Mouse (Mus musculus): ENCODE measurements around the gene Agpat4. TPM values are rescaled to one million over a fixed set of nuclear protein-coding genes. Genes with fewer than 3 reads are reported as not detected.

The Agpat4 gene
- total and polyA plus RNA-seq, 2 experiments from 2014 or later, result 9.2 to 13.4 TPM

DNA sequence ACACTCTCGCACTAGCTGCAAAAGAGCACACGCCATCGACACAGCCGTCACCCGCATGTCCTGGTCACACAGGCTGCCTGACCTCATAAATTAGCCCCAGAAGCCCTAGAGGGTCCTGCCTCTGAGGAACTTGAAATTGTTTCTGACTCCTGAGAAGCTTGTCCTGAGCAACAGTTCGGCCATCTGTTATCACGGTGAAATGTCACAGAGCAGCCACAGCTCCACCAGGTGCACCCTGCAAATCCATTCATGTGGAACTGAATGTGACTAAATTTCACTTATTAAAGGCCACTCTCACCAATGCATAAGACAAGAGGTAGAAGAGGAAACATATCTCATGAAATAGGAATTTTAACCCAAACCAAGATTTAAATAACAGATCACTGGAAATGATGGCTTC lies 142.9 kb downstream of the Agpat4 start:
- Histone ChIP-seq H3K4me1 (ENCODE audit: control insufficient read depth, insufficient read depth) (0 out of 2 replicates have a peak, but pooled peaks cover 2% of the 10 kb centered on the region), H3K9ac (replicated peaks; ENCODE audit: low read depth, low read length) (no peak overlapping the region), H3K36me3 (replicated peaks; ENCODE audit: control insufficient read depth, insufficient read depth, low read length) (peaks cover 56% of the 10 kb centered on the region), H3K27me3 (ENCODE audit: control insufficient read depth, insufficient read depth, low read length) (no peaks in the 10 kb centered on the region), H3K4me2 (ENCODE audit: low read depth, low read length) (no peak overlapping the region), H3K9me3 (replicated peaks; ENCODE audit: control insufficient read depth, low read length) (no peaks in the 10 kb centered on the region), H3K27ac (ENCODE audit: low read depth) (no peak overlapping the region), H3K4me3 (ENCODE audit: low read depth, low read length) (no peak overlapping the region)
- TF ChIP-seq CTCF (IDR thresholded peaks at IDR 0.05; ENCODE audit: low read depth) (no peak), EP300 (IDR thresholded peaks at IDR 0.05; ENCODE audit: low read depth) (no peak)
- 90% methylated on average over 7 of the region's 7 CpGs for WGBS
- no peak for DNase-seq (ENCODE audit: low spot score)
- ATAC-seq (ENCODE audit: insufficient read depth, low read depth), result no peak

DNA sequence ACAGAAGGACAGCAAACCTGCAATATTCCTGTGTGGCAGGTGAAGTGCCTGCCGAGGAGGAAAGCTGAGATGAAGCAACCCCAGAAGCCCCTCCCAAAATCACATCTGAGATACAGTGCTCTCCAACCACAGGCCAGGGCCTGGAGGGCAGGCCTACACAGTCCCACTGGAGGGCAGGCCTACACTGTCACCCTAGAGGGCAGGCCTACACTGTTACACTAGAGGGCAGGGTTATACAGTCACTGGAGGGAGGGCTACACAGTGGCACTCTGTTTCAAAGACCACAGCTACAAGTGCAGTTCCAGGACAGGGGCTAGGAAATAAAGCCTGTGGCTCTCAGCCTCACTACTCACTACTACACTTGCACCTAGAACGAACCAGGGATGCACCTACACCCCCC lies 143.4 kb downstream of the Agpat4 start:
- DNase-seq (ENCODE audit: low spot score) (no peak), ATAC-seq (ENCODE audit: insufficient read depth, low read depth) (peak; percentile 45; the same call in 1 of the 2 replicates)
- Histone ChIP-seq H3K36me3 (replicated peaks; ENCODE audit: control insufficient read depth, insufficient read depth, low read length) (peaks cover 51% of the 10 kb centered on the region), H3K4me1 (ENCODE audit: control insufficient read depth, insufficient read depth) (peaks cover 7% of the 10 kb centered on the region), H3K9me3 (replicated peaks; ENCODE audit: control insufficient read depth, low read length) (no peaks in the 10 kb centered on the region), H3K9ac (replicated peaks; ENCODE audit: low read depth, low read length) (no peak overlapping the region), H3K27me3 (ENCODE audit: control insufficient read depth, insufficient read depth, low read length) (no peaks in the 10 kb centered on the region), H3K27ac (ENCODE audit: low read depth) (no peak overlapping the region), H3K4me3 (ENCODE audit: low read depth, low read length) (no peak overlapping the region), H3K4me2 (ENCODE audit: low read depth, low read length) (no peak overlapping the region)
- TF ChIP-seq CTCF (IDR thresholded peaks at IDR 0.05; ENCODE audit: low read depth) (peak; percentile 51), EP300 (IDR thresholded peaks at IDR 0.05; ENCODE audit: low read depth) (no peak)
- 51% methylated on average over 2 of the region's 2 CpGs for WGBS

DNA sequence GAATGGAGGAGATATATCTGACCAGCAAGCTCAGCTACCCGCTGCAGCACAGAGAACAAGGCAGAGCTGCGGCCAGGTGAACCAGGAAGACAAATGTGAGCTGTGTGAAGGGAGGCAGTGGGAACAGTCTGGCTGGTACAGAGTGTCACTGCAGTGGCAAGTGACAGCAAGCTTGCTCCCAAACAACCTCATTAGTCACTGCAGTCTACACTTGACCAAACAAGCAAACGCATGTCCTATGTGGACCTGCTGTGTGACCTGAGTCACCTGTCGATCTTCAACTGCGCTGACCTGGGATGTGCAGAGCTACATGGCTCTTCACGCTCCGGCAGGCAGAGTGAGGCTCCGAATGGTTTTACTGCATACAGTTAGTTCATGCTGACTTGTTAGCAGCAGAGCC lies 144.3 kb downstream of the Agpat4 start:
- Histone ChIP-seq H3K27ac (ENCODE audit: low read depth) (no peak overlapping the region), H3K9ac (replicated peaks; ENCODE audit: low read depth, low read length) (no peak overlapping the region), H3K4me1 (ENCODE audit: control insufficient read depth, insufficient read depth) (peaks cover 13% of the 10 kb centered on the region), H3K27me3 (ENCODE audit: control insufficient read depth, insufficient read depth, low read length) (no peaks in the 10 kb centered on the region), H3K4me2 (ENCODE audit: low read depth, low read length) (no peak overlapping the region), H3K9me3 (replicated peaks; ENCODE audit: control insufficient read depth, low read length) (no peaks in the 10 kb centered on the region), H3K36me3 (replicated peaks; ENCODE audit: control insufficient read depth, insufficient read depth, low read length) (peaks cover 42% of the 10 kb centered on the region), H3K4me3 (ENCODE audit: low read depth, low read length) (no peak overlapping the region)
- TF ChIP-seq CTCF (IDR thresholded peaks at IDR 0.05; ENCODE audit: low read depth), result no peak
- TF ChIP-seq EP300 (IDR thresholded peaks at IDR 0.05; ENCODE audit: low read depth), result no peak
- ATAC-seq (ENCODE audit: insufficient read depth, low read depth) (no peak), DNase-seq (ENCODE audit: low spot score) (no peak)
- 94% methylated on average over 8 of the region's 8 CpGs for WGBS

DNA sequence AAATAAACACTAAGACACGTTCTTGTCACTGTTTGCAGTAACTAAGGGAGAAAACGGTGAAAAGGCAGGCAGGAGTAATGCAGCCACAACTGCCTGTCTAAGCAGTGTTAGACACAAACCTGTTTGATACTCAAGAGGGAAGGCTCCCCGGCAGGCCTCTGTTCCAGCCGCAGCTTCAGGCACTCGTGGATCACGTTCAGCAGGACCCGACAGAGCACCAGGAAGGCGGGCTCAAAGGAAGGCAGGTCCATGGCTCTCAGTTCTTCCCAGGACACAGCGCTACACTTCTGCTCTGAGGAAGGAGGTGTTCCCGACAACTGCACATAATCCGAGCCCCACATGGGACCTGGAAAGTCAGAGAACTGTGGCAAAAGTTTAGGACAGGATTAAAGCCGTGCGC lies 145.3 kb downstream of the Agpat4 start:
- no peak overlapping the region for H3K27ac ChIP-seq (ENCODE audit: low read depth)
- no peak overlapping the region for H3K4me3 ChIP-seq (ENCODE audit: low read depth, low read length)
- no peak for TF ChIP-seq EP300 (IDR thresholded peaks at IDR 0.05; ENCODE audit: low read depth)
- no peak for TF ChIP-seq CTCF (IDR thresholded peaks at IDR 0.05; ENCODE audit: low read depth)
- ATAC-seq (ENCODE audit: insufficient read depth, low read depth) (no peak), DNase-seq (ENCODE audit: low spot score) (no peak)
- H3K4me1 ChIP-seq (ENCODE audit: control insufficient read depth, insufficient read depth), result peaks cover 13% of the 10 kb centered on the region
- H3K9me3 ChIP-seq (replicated peaks; ENCODE audit: control insufficient read depth, low read length), result no peaks in the 10 kb centered on the region
- H3K4me2 ChIP-seq (ENCODE audit: low read depth, low read length), result no peak overlapping the region
- peaks cover 32% of the 10 kb centered on the region for H3K36me3 ChIP-seq (replicated peaks; ENCODE audit: control insufficient read depth, insufficient read depth, low read length)
- WGBS, result 63% methylated on average over 13 of the region's 13 CpGs
- no peaks in the 10 kb centered on the region for H3K27me3 ChIP-seq (ENCODE audit: control insufficient read depth, insufficient read depth, low read length)
- no peak overlapping the region for H3K9ac ChIP-seq (replicated peaks; ENCODE audit: low read depth, low read length)

DNA sequence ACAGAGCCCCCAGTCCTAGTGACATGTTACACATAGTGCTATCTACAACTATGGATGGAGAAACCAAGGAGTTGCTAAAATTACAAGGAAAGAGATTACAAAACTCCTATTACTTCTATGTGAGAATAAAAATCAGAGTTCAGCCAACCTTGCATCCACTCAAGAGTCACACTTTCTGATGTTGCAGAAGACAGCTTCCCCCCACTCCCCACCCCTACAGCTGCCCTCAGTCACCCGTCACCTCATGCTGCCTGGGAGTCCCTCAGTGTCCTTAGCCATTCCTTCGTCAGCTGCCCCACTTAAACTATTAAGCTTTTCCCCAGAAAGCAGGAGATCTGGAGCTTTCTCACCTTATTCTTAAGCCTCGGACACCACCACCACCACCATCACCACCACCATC lies 145.8 kb downstream of the Agpat4 start:
- no peak for TF ChIP-seq EP300 (IDR thresholded peaks at IDR 0.05; ENCODE audit: low read depth)
- TF ChIP-seq CTCF (IDR thresholded peaks at IDR 0.05; ENCODE audit: low read depth), result no peak
- H3K27me3 ChIP-seq (ENCODE audit: control insufficient read depth, insufficient read depth, low read length), result no peaks in the 10 kb centered on the region
- H3K9me3 ChIP-seq (replicated peaks; ENCODE audit: control insufficient read depth, low read length), result no peaks in the 10 kb centered on the region
- peaks cover 13% of the 10 kb centered on the region for H3K4me1 ChIP-seq (ENCODE audit: control insufficient read depth, insufficient read depth)
- peaks cover 27% of the 10 kb centered on the region for H3K36me3 ChIP-seq (replicated peaks; ENCODE audit: control insufficient read depth, insufficient read depth, low read length)
- 84% methylated on average over 3 of the region's 3 CpGs for WGBS
- no peak for DNase-seq (ENCODE audit: low spot score)
- H3K4me2 ChIP-seq (ENCODE audit: low read depth, low read length), result no peak overlapping the region
- H3K4me3 ChIP-seq (ENCODE audit: low read depth, low read length), result no peak overlapping the region
- ATAC-seq (ENCODE audit: insufficient read depth, low read depth), result no peak
- no peak overlapping the region for H3K27ac ChIP-seq (ENCODE audit: low read depth)
- H3K9ac ChIP-seq (replicated peaks; ENCODE audit: low read depth, low read length), result no peak overlapping the region

Data from heart, postnatal 0 days (tissue).